Mouse (Mus musculus) cortical plate, adult 2 months (tissue): ENCODE data around the gene Pdcl.

ENCODE experiments used
- CTCF ChIP-seq: fragments of 200-500 bp; IDR thresholded peaks from 2 replicates; pipeline ENCODE4 v1.5.1; 2011; ENCODE audit warnings: mild to moderate bottlenecking, control low read depth, low read length; ENCODE audit not compliant: insufficient read depth; ENCODE audit errors: extremely low read depth
- POLR2A ChIP-seq: fragments of 200-500 bp; IDR thresholded peaks from 2 replicates; pipeline ENCODE4 v1.6.1; 2011; ENCODE audit warnings: mild to moderate bottlenecking, low read length, control low read depth; ENCODE audit not compliant: insufficient read depth; ENCODE audit errors: extremely low read depth

- TF ChIP-seq CTCF (no peak), POLR2A (peak; percentile 49; the same call in 1 of the 2 replicates)
Observed at GRCm38 (mm10) chr2:37358633-37359540, at the start of gene Pdcl.
